Mouse (Mus musculus) lung, postnatal 0 days (tissue): ENCODE measurements around the gene Ift140.

Experiments used
- CTCF ChIP-seq: IDR thresholded peaks from 2 replicates; pipeline ENCODE4 v1.5.1; 2016; ENCODE audit warnings: antibody characterized with exemption, mild to moderate bottlenecking
- EP300 ChIP-seq: IDR thresholded peaks from 2 replicates; pipeline ENCODE4 v1.6.1; 2016; ENCODE audit warnings: antibody characterized with exemption, mild to moderate bottlenecking, control low read depth

GRCm38 (mm10) chr17:25086724-25087123 lies 70.8 kb downstream of the Ift140 start:
- TF ChIP-seq CTCF (no peak), EP300 (no peak)
